Mouse (Mus musculus) effector memory CD4-positive, alpha-beta T cell, adult 7 months (primary cell): ENCODE data around the gene Hist1h2bf. TPM values are rescaled to one million over a fixed set of nuclear protein-coding genes. Genes with fewer than 3 reads are reported as not detected.

Experiments used
- polyA plus RNA-seq: library from polyadenylated mRNA; unstranded; fragments of 100-300 nt; shearing (Covaris generic); gene quantifications from one replicate; pipeline ENCODE4 v1.2.1, GENCODE M21; 2017

Gene Hist1h2bf
- polyA plus RNA-seq, 1 experiment from 2014 or later, result not detected

Other genes starting within 250 kb of the Hist1h2bf start
- gene Zfp322a, start 205.0 kb downstream of the Hist1h2bf start, polyA plus RNA-seq, result 9.8 TPM
- 14.3 TPM for gene Abt1, start 150.3 kb downstream of the Hist1h2bf start, polyA plus RNA-seq
- gene Btn1a1, start 108.3 kb downstream of the Hist1h2bf start, polyA plus RNA-seq, result 0.33 TPM
- gene Btn2a2, start 85.3 kb downstream of the Hist1h2bf start, polyA plus RNA-seq, result not detected
- 1.2 TPM for gene Hist1h4h, start 43.1 kb downstream of the Hist1h2bf start, polyA plus RNA-seq
- not detected for gene Hist1h2af, start 40.3 kb downstream of the Hist1h2bf start, polyA plus RNA-seq
- not detected for gene Hist1h3g, start 38.8 kb downstream of the Hist1h2bf start, polyA plus RNA-seq
- 0.85 TPM for gene Hist1h2bh, start 30.8 kb downstream of the Hist1h2bf start, polyA plus RNA-seq
- 0.99 TPM for gene Hist1h3f, start 30.1 kb downstream of the Hist1h2bf start, polyA plus RNA-seq
- gene Hist1h4f, start 22.5 kb downstream of the Hist1h2bf start, polyA plus RNA-seq, result not detected
- gene Hist1h1d, start 20.9 kb downstream of the Hist1h2bf start, polyA plus RNA-seq, result 0.15 TPM
- 0.98 TPM for gene Hist1h3e, start 11.8 kb downstream of the Hist1h2bf start, polyA plus RNA-seq
- 1.8 TPM for gene Hist1h2ae, start 3.0 kb downstream of the Hist1h2bf start, polyA plus RNA-seq
- gene Hist1h2bg, start 2.8 kb downstream of the Hist1h2bf start, polyA plus RNA-seq, result not detected
- gene Hist1h2ad, start 185 bp upstream of the Hist1h2bf start, polyA plus RNA-seq, result not detected
- not detected for gene Hist1h3d, start 1.6 kb upstream of the Hist1h2bf start, polyA plus RNA-seq
- 15.2 TPM for gene Hist1h4d, start 7.4 kb upstream of the Hist1h2bf start, polyA plus RNA-seq
- 0.89 TPM for gene Hist1h2be, start 46.9 kb upstream of the Hist1h2bf start, polyA plus RNA-seq
- gene Hist1h1e, start 48.4 kb upstream of the Hist1h2bf start, polyA plus RNA-seq, result 4.5 TPM
- not detected for gene Hist1h2ac, start 109.8 kb upstream of the Hist1h2bf start, polyA plus RNA-seq
- gene Hist1h2bc, start 110.0 kb upstream of the Hist1h2bf start, polyA plus RNA-seq, result 12.6 TPM
- gene Hist1h1t, start 121.6 kb upstream of the Hist1h2bf start, polyA plus RNA-seq, result not detected
- gene Hist1h4c, start 124.3 kb upstream of the Hist1h2bf start, polyA plus RNA-seq, result 3.6 TPM
- not detected for gene Hfe, start 136.7 kb upstream of the Hist1h2bf start, polyA plus RNA-seq
- 38.7 TPM for gene Hist1h1c, start 164.6 kb upstream of the Hist1h2bf start, polyA plus RNA-seq
- gene Hist1h3c, start 171.4 kb upstream of the Hist1h2bf start, polyA plus RNA-seq, result not detected
- gene Hist1h2bb, start 172.5 kb upstream of the Hist1h2bf start, polyA plus RNA-seq, result not detected
- not detected for gene Hist1h2ab, start 176.9 kb upstream of the Hist1h2bf start, polyA plus RNA-seq
- gene Hist1h3b, start 178.1 kb upstream of the Hist1h2bf start, polyA plus RNA-seq, result not detected
- gene Hist1h4b, start 182.8 kb upstream of the Hist1h2bf start, polyA plus RNA-seq, result 6.7 TPM
- gene Hist1h4a, start 187.0 kb upstream of the Hist1h2bf start, polyA plus RNA-seq, result 1.1 TPM
- 3.4 TPM for gene Hist1h3a, start 188.2 kb upstream of the Hist1h2bf start, polyA plus RNA-seq
- gene Hist1h1a, start 189.5 kb upstream of the Hist1h2bf start, polyA plus RNA-seq, result not detected
- gene Trim38, start 195.7 kb upstream of the Hist1h2bf start, polyA plus RNA-seq, result not detected
- gene Slc17a2, start 232.8 kb upstream of the Hist1h2bf start, polyA plus RNA-seq, result not detected